Mouse (Mus musculus): ENCODE measurements around the gene Polr2a. TPM values are rescaled to one million over a fixed set of nuclear protein-coding genes. Genes with fewer than 3 reads are reported as not detected.

Polr2a gene
- total and polyA plus RNA-seq, 2 experiments from 2014 or later = 10.2 to 16.9 TPM

DNA sequence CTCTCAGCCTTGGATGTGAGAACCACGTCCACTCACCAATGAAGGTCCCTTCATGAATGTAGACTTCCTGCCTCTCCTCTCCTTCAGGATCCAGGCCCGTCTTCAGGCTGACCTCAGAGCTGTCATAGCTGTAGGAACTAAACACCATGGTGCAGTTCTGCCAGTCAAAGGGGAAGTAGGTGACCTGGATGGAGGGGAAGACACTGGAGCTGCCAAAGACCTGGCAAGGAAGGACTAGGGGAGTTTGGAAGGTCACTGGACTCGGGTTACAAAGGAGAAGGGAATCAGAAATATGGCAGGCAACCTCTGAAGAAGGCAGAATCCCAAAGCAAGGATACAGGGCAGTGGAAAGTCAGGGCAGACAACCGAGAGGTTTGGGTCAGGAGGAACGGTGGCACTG, 35.0 kb upstream of the Polr2a start:
- no peaks in the 10 kb centered on the region for H3K9me3 ChIP-seq (ENCODE audit: low read length)
- no peaks in the 10 kb centered on the region for H3K4me1 ChIP-seq (ENCODE audit: insufficient read depth, low read length)
- H3K36me3 ChIP-seq (ENCODE audit: insufficient read depth, low read length) = 0 out of 2 replicates have a peak, but pooled peaks cover 6% of the 10 kb centered on the region
- TF ChIP-seq CTCF (IDR thresholded peaks at IDR 0.05) = no peak
- H3K4me2 ChIP-seq (ENCODE audit: low read depth, low read length, poor library complexity, severe bottlenecking) = no peak overlapping the region
- WGBS = 64% methylated on average over 5 of the region's 5 CpGs
- no peak for ATAC-seq (ENCODE audit: low FRiP score)
- DNase-seq (ENCODE audit: low spot score) = no peak
- H3K9ac ChIP-seq (replicated peaks; ENCODE audit: low read length, poor library complexity, severe bottlenecking) = no peak overlapping the region
- H3K27ac ChIP-seq (ENCODE audit: low read depth, low read length) = no peak overlapping the region
- no peaks in the 10 kb centered on the region; the same call in 1 of the 2 replicates for H3K27me3 ChIP-seq (ENCODE audit: insufficient read depth, low read length)
- no peak overlapping the region for H3K4me3 ChIP-seq (ENCODE audit: low read depth, low read length)

DNA sequence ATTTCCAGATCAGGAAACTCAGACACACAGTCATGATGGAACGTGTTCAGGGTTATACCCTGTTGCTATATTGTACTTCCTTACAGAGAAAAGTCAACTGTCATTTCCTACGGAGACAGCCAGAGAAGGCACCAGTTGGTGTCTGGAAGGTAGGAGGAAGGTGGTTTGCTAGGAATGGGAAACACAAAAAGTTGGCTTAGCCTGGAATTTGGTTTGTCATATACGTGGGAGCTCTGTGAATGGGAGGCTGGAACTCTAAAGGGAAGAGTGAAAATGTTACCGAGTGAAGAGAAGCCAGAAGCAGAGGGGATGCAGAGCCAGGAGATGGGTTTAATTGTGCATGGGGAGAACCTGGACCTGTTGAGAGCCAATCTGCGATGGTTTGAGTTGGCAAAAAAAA, 33.0 kb upstream of the Polr2a start:
- Histone ChIP-seq H3K9ac (replicated peaks; ENCODE audit: low read length, poor library complexity, severe bottlenecking) (no peak overlapping the region), H3K9me3 (ENCODE audit: low read length) (no peaks in the 10 kb centered on the region), H3K4me1 (ENCODE audit: insufficient read depth, low read length) (no peaks in the 10 kb centered on the region), H3K36me3 (ENCODE audit: insufficient read depth, low read length) (no peaks in the 10 kb centered on the region), H3K27ac (ENCODE audit: low read depth, low read length) (no peak overlapping the region), H3K27me3 (ENCODE audit: insufficient read depth, low read length) (no peaks in the 10 kb centered on the region), H3K4me3 (ENCODE audit: low read depth, low read length) (no peak overlapping the region), H3K4me2 (ENCODE audit: low read depth, low read length, poor library complexity, severe bottlenecking) (no peak overlapping the region)
- WGBS = 70% methylated on average over 5 of the region's 5 CpGs
- TF ChIP-seq CTCF (IDR thresholded peaks at IDR 0.05) = no peak
- ATAC-seq (ENCODE audit: low FRiP score) (no peak), DNase-seq (ENCODE audit: low spot score) (no peak)

DNA sequence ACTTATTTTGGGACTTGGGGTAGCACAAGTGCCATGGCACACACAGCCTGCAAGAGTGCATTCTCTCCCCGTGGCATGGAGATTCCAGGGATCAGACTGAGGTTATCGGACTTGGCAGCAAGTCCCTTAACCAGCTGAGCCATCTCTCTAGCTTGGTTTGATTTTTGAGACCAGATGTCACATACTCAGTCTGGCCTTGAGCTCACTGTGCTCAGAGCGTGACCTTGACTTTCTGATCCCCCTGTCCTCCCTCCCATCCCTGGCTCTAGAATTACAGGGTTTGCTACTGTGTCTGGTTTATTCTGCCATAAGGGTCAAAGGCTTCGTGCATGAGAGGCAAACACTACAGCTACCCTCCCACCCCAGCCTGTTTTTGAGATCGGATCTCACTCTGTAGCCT, 31.0 kb upstream of the Polr2a start:
- Histone ChIP-seq H3K27ac (ENCODE audit: low read depth, low read length) (no peak overlapping the region), H3K9me3 (ENCODE audit: low read length) (no peaks in the 10 kb centered on the region), H3K9ac (replicated peaks; ENCODE audit: low read length, poor library complexity, severe bottlenecking) (no peak overlapping the region), H3K36me3 (ENCODE audit: insufficient read depth, low read length) (no peaks in the 10 kb centered on the region), H3K27me3 (ENCODE audit: insufficient read depth, low read length) (no peaks in the 10 kb centered on the region), H3K4me3 (ENCODE audit: low read depth, low read length) (no peak overlapping the region), H3K4me2 (ENCODE audit: low read depth, low read length, poor library complexity, severe bottlenecking) (no peak overlapping the region), H3K4me1 (ENCODE audit: insufficient read depth, low read length) (no peaks in the 10 kb centered on the region)
- DNase-seq (ENCODE audit: low spot score) (no peak), ATAC-seq (ENCODE audit: low FRiP score) (no peak)
- TF ChIP-seq CTCF (IDR thresholded peaks at IDR 0.05) = no peak
- WGBS = 78% methylated on average over 5 of the region's 5 CpGs

DNA sequence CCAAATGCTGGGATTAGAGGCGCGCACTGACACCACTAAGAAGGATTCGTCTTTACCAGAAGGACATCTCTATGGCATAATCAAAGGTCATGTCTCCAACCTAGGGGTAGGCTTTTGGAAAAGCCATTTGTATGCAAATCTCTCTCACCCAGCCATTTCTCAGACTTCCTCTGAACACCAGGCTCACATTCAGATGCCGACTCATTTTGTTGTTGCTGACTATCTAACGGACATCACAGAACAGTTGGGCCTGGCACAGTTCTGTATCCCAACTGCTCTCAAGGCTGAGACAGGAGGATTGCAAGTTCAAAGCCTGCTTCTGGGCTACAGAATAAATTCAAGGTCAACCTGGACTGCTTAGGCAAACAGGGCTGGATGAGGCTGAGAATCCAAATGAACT, 28.9 kb upstream of the Polr2a start:
- H3K4me2 ChIP-seq (ENCODE audit: low read depth, low read length, poor library complexity, severe bottlenecking) = no peak overlapping the region
- no peaks in the 10 kb centered on the region for H3K36me3 ChIP-seq (ENCODE audit: insufficient read depth, low read length)
- H3K4me1 ChIP-seq (ENCODE audit: insufficient read depth, low read length) = no peaks in the 10 kb centered on the region
- no peak for ATAC-seq (ENCODE audit: low FRiP score)
- WGBS = 74% methylated on average over 5 of the region's 5 CpGs
- no peak for DNase-seq (ENCODE audit: low spot score)
- no peak overlapping the region for H3K27ac ChIP-seq (ENCODE audit: low read depth, low read length)
- H3K27me3 ChIP-seq (ENCODE audit: insufficient read depth, low read length) = no peaks in the 10 kb centered on the region
- TF ChIP-seq CTCF (IDR thresholded peaks at IDR 0.05) = no peak
- no peak overlapping the region for H3K4me3 ChIP-seq (ENCODE audit: low read depth, low read length)
- H3K9me3 ChIP-seq (ENCODE audit: low read length) = no peaks in the 10 kb centered on the region
- H3K9ac ChIP-seq (replicated peaks; ENCODE audit: low read length, poor library complexity, severe bottlenecking) = no peak overlapping the region

DNA sequence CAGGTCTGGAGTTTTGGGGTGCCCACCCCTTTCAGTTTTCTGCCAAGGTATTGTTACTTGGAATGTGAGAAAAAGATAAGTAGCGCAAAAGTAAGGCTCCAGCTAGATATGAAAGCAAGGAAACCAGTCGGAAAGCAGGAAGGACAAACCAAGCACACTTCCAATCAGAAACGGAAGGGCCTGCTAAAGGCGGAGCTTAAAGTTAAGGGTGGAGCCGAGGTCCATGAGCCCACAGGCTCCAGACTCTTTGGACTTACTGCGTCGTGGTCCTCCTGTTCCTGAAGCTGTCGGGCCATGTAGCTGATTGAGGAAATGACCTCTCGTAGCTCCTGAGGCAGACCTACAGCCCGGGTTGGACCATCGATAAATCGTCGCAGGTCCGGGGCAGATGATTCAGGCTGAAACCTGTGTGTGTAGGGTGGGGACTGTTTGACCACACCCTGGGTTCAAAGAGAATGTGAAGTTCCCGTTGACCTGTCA, 26.4 kb upstream of the Polr2a start:
- H3K36me3 ChIP-seq (ENCODE audit: insufficient read depth, low read length) = no peaks in the 10 kb centered on the region
- no peaks in the 10 kb centered on the region for H3K9me3 ChIP-seq (ENCODE audit: low read length)
- TF ChIP-seq CTCF (IDR thresholded peaks at IDR 0.05) = no peak
- ATAC-seq (ENCODE audit: low FRiP score) = no peak
- no peak overlapping the region for H3K9ac ChIP-seq (replicated peaks; ENCODE audit: low read length, poor library complexity, severe bottlenecking)
- no peaks in the 10 kb centered on the region for H3K4me1 ChIP-seq (ENCODE audit: insufficient read depth, low read length)
- no peak overlapping the region for H3K4me3 ChIP-seq (ENCODE audit: low read depth, low read length)
- 47% methylated on average over 15 of the region's 15 CpGs for WGBS
- H3K27ac ChIP-seq (ENCODE audit: low read depth, low read length) = no peak overlapping the region
- no peak for DNase-seq (ENCODE audit: low spot score)
- H3K4me2 ChIP-seq (ENCODE audit: low read depth, low read length, poor library complexity, severe bottlenecking) = no peak overlapping the region
- H3K27me3 ChIP-seq (ENCODE audit: insufficient read depth, low read length) = no peaks in the 10 kb centered on the region

DNA sequence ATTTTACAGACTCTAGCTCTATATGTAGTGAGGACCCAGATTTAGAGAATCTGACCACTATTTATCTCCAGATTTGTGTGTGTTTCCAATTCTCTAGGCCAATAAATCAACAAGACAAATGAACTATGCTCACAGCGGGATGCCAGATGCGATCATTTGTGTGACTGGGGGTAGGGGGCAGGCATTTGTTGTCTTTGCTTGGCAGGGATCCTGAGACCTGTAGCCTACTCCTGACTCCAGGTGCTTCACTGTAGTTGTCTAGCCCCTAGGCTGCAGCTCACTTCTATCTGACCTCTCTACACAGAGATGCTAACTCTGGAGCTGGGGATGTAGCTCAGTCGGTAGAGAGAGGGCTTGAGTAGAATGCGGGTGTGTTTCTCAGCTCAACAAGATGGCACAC, 23.4 kb upstream of the Polr2a start:
- no peak overlapping the region for H3K4me3 ChIP-seq (ENCODE audit: low read depth, low read length)
- peaks cover 7% of the 10 kb centered on the region; the same call in 1 of the 2 replicates for H3K36me3 ChIP-seq (ENCODE audit: insufficient read depth, low read length)
- DNase-seq (ENCODE audit: low spot score) (no peak), ATAC-seq (ENCODE audit: low FRiP score) (no peak)
- H3K4me2 ChIP-seq (ENCODE audit: low read depth, low read length, poor library complexity, severe bottlenecking) = no peak overlapping the region
- no peak overlapping the region for H3K27ac ChIP-seq (ENCODE audit: low read depth, low read length)
- WGBS = 50% methylated on average over 4 of the region's 4 CpGs
- H3K9me3 ChIP-seq (ENCODE audit: low read length) = no peaks in the 10 kb centered on the region
- H3K4me1 ChIP-seq (ENCODE audit: insufficient read depth, low read length) = no peaks in the 10 kb centered on the region
- no peaks in the 10 kb centered on the region for H3K27me3 ChIP-seq (ENCODE audit: insufficient read depth, low read length)
- no peak for TF ChIP-seq CTCF (IDR thresholded peaks at IDR 0.05)
- H3K9ac ChIP-seq (replicated peaks; ENCODE audit: low read length, poor library complexity, severe bottlenecking) = no peak overlapping the region

Measured in midbrain, postnatal 0 days (tissue).